Mouse (Mus musculus): Measurements from ENCODE around the gene Sfr1.

The Sfr1 gene

GRCm38 (mm10) chr19:47752456-47752855, 21.0 kb downstream of the Sfr1 start:
- DNase-seq (ENCODE audit: low spot score in 2 of 2) = no peak

- DNase-seq (ENCODE audit: low spot score in 2 of 2) = no peak
These were observed 22.4 kb downstream of the Sfr1 start for GRCm38 (mm10) chr19:47753921-47754320.

GRCm38 (mm10) chr19:47754931-47755330, 23.4 kb downstream of the Sfr1 start:
- no peak for DNase-seq (ENCODE audit: low spot score in 2 of 2)

GRCm38 (mm10) chr19:47755625-47756024, 24.1 kb downstream of the Sfr1 start:
- DNase-seq (ENCODE audit: low spot score in 2 of 2) = no peak

GRCm38 (mm10) chr19:47777847-47778246, 46.4 kb downstream of the Sfr1 start:
- no peak for DNase-seq (ENCODE audit: low spot score in 2 of 2)

GRCm38 (mm10) chr19:47780145-47780544, 48.7 kb downstream of the Sfr1 start:
- DNase-seq (ENCODE audit: low spot score in 2 of 2) = no peak

- DNase-seq (ENCODE audit: low spot score in 2 of 2) = no peak
These were observed 49.5 kb downstream of the Sfr1 start for GRCm38 (mm10) chr19:47780972-47781371.

- DNase-seq (ENCODE audit: low spot score in 2 of 2) = no peak
These were observed 52.4 kb downstream of the Sfr1 start for GRCm38 (mm10) chr19:47783898-47784297.

Data from right cerebral cortex, postnatal 36 days (tissue).